Mouse (Mus musculus) bone marrow, adult 2 months (tissue): ENCODE measurements at regions not wholly inside any gene's neighbourhood (a gene's known extent, or its start where the extent isn't known, plus 50 kb on each side); places are given as distances from the start of the nearest gene placed in this dataset.

Experiments used
- CTCF ChIP-seq: fragments of 200-500 bp; IDR thresholded peaks from 2 replicates; pipeline ENCODE4 v1.5.1; 2011; ENCODE audit warnings: low read length, control low read depth; ENCODE audit not compliant: control insufficient read depth, insufficient read depth
- POLR2A ChIP-seq: fragments of 200-500 bp; IDR thresholded peaks from 2 replicates; pipeline ENCODE4 v1.6.1; 2011; ENCODE audit warnings: low read depth, mild to moderate bottlenecking, control low read depth, low read length, borderline replicate concordance; ENCODE audit not compliant: control insufficient read depth

DNA sequence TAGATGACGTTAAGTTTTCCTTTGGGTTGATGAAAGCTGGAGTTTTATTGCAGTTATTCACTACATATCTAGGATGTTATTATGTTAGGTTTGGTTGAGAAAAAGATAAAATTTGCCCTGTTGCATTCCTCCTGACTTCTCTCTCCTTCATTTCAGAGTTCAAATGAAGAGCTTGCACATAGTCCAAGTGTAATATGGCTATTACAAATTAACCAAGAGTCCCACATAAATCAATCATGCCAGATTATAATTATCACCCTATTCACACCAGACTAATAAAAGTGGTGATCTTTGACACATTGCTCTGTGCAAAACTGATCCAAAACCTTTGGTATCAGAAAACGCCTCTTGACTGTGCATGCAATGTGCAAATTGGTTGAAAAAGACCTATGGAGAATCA lies 724.4 kb downstream of the Efnb2 start:
- no peak for TF ChIP-seq POLR2A
- TF ChIP-seq CTCF = no peak
